Mouse (Mus musculus) heart, embryonic 14.5 days (tissue): ENCODE measurements around the gene Tbx3. TPM values are rescaled to one million over a fixed set of nuclear protein-coding genes. Genes with fewer than 3 reads are reported as not detected.
A peak's percentile ranks its signal among the peaks of the same experiment; 100 is the strongest.

Experiments used
- ATAC-seq: fragments of 200-750 bp; cut with Nextera tagmentation; 2 replicates; pipeline ENCODE4 v1.8.0; 2017; ENCODE audit warnings: low read depth, moderate TSS enrichment; ENCODE audit not compliant: insufficient number of reproducible peaks, insufficient read depth, low FRiP score
- H3K27ac ChIP-seq, 2 experiments: fragments of 200-500 bp in 1 of 2; fragments of 300-500 bp in 1 of 2; sonication (generic) in 1 of 2; replicated peaks in 1 of 2; 2 replicates each; pipeline ENCODE4 v1.5.1; 2012 to 2014; ENCODE audit warnings: low read depth in 2 of 2, low read length in 2 of 2, control low read depth in 1 of 2, mild to moderate bottlenecking in 1 of 2, mixed read lengths in 1 of 2; ENCODE audit not compliant: control insufficient read depth in 1 of 2, insufficient read depth in 1 of 2
- H3K27me3 ChIP-seq: fragments of 300-500 bp; sonication (generic); 2 replicates; pipeline ENCODE4 v1.6.1; 2014; ENCODE audit warnings: mild to moderate bottlenecking, low read length, control low read depth; ENCODE audit not compliant: control insufficient read depth, insufficient read depth
- H3K36me3 ChIP-seq: fragments of 300-500 bp; sonication (generic); 2 replicates; pipeline ENCODE4 v1.6.1; 2014; ENCODE audit warnings: mild to moderate bottlenecking, control low read depth, low read length, mixed read lengths; ENCODE audit not compliant: control insufficient read depth, insufficient read depth
- H3K4me1 ChIP-seq, 2 experiments: fragments of 200-500 bp in 1 of 2; fragments of 300-500 bp in 1 of 2; sonication (generic) in 1 of 2; 2 replicates each; pipeline ENCODE4 v1.6.1; 2012 to 2014; ENCODE audit warnings: low read length in 2 of 2, control low read depth in 1 of 2, mixed read lengths in 1 of 2; ENCODE audit not compliant: control insufficient read depth in 2 of 2, insufficient read depth in 2 of 2
- H3K4me2 ChIP-seq: fragments of 300-500 bp; sonication (generic); 2 replicates; pipeline ENCODE4 v1.6.1; 2014; ENCODE audit warnings: mild to moderate bottlenecking, low read length
- H3K4me3 ChIP-seq, 2 experiments: fragments of 200-500 bp in 1 of 2; fragments of 300-500 bp in 1 of 2; sonication (generic) in 1 of 2; 2 replicates each; pipeline ENCODE4 v1.5.1; 2012 to 2014; ENCODE audit warnings: low read length in 2 of 2, mild to moderate bottlenecking in 2 of 2, control low read depth in 1 of 2, low read depth in 1 of 2, moderate library complexity in 1 of 2; ENCODE audit not compliant: control insufficient read depth in 1 of 2, insufficient read depth in 1 of 2
- H3K9ac ChIP-seq: fragments of 300-500 bp; sonication (generic); 2 replicates; pipeline ENCODE4 v1.6.1; 2014; ENCODE audit warnings: mild to moderate bottlenecking, low read length
- H3K9me3 ChIP-seq: fragments of 300-500 bp; sonication (generic); 2 replicates; pipeline ENCODE4 v1.6.1; 2016; ENCODE audit warnings: low read length, control low read depth; ENCODE audit not compliant: control insufficient read depth
- WGBS: fragments of 180-500 bp; shearing (Covaris S2); extraction: QIAGEN DNeasy Blood & Tissue Kit; methylation state at CpG from one replicate; pipeline ENCODE4 v1.1.7; 2014; 5-methylcytosine and 5-hydroxymethylcytosine counted together
- polyA plus RNA-seq: library from polyadenylated mRNA; unstranded; fragments of >200 nt; fragmentation: Nextera tagmentation; extraction: Ambion mirVana; gene quantifications from 2 replicates; pipeline ENCODE4 v1.2.1, GENCODE M21; 2014

Gene Tbx3
- polyA plus RNA-seq, 1 experiment from 2014 or later: 7.9 TPM

DNA sequence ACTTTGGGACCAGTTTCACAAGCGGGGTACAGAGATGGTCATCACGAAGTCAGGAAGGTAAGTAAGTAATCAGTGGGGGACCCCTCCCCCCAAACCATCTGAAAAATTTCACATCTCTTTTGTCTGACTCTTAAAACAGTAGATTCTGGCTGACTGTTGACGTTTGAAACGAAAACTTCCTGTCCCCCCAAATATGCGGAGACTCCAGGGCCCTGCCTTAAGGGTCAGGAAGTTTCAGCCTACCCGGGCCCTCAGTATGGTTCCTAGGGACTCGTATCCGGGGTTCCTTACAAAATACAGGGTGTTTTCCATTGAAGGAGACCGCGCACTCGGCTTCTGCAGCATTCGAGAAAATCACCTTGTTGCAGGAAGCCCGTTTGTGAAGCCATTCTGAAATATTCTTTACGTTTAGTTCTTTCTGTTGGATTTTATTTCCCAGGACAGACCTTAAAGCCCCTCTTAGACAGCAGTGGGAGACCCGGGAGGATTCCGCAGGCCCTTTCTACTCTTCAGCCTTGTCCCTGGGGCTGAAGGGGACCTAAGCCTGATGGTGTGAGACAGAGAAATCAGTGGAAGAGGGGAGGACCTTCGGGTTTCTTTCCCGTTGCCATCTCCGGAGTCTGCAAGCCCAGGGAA is 2.0 kb downstream of the Tbx3 start:
- Histone ChIP-seq H3K27ac (peak overlapping the region; percentile 22 to 81; a peak in 3 of 4 replicates), H3K9me3 (no peaks in the 10 kb centered on the region), H3K4me1 (peaks cover 17 to 21% of the 10 kb centered on the region in 2 experiments), H3K4me2 (peak overlapping the region; percentile 91), H3K9ac (peak overlapping the region; percentile 68), H3K36me3 (peaks cover 1% of the 10 kb centered on the region; the same call in 1 of the 2 replicates), H3K27me3 (peaks cover 69% of the 10 kb centered on the region), H3K4me3 (peak overlapping the region; percentile 45 to 55)
- WGBS: 2% methylated on average over 19 of the region's 19 CpGs
- no peak for ATAC-seq

GRCm38 (mm10) chr5:119672984-119673600 is 2.6 kb downstream of the Tbx3 start:
- peaks cover 70% of the 10 kb centered on the region for H3K27me3 ChIP-seq
- no peaks in the 10 kb centered on the region for H3K9me3 ChIP-seq
- H3K27ac ChIP-seq: peak overlapping the region in 1 of 2 experiments; percentile 81; a peak in 1 of 4 replicates
- H3K36me3 ChIP-seq: peaks cover 3% of the 10 kb centered on the region; the same call in 1 of the 2 replicates
- peak overlapping the region; percentile 91 for H3K4me2 ChIP-seq
- 15% methylated on average over 17 of the region's 17 CpGs for WGBS
- ATAC-seq: no peak
- peak overlapping the region; percentile 45 to 55 for H3K4me3 ChIP-seq
- peaks cover 16 to 19% of the 10 kb centered on the region in 2 experiments for H3K4me1 ChIP-seq
- peak overlapping the region; percentile 68 for H3K9ac ChIP-seq

- ATAC-seq: no peak
- H3K4me1 ChIP-seq: peaks cover 11 to 12% of the 10 kb centered on the region in 2 experiments; a peak in 3 of 4 replicates
- peaks cover 3% of the 10 kb centered on the region; the same call in 1 of the 2 replicates for H3K36me3 ChIP-seq
- H3K9me3 ChIP-seq: no peaks in the 10 kb centered on the region
- WGBS: 32% methylated on average over 22 of the region's 22 CpGs
- H3K4me2 ChIP-seq: peak overlapping the region; percentile 91
- peak overlapping the region; percentile 68 for H3K9ac ChIP-seq
- peaks cover 70% of the 10 kb centered on the region for H3K27me3 ChIP-seq
- no peak overlapping the region for H3K27ac ChIP-seq
- peak overlapping the region; percentile 40 to 45 for H3K4me3 ChIP-seq
Measured at GRCm38 (mm10) chr5:119673716-119674605, 3.5 kb downstream of the Tbx3 start.

GRCm38 (mm10) chr5:119674606-119675330 is 4.3 kb downstream of the Tbx3 start:
- Histone ChIP-seq H3K9ac (peak overlapping the region; percentile 68; the same call in 1 of the 2 replicates), H3K4me3 (peak overlapping the region in 1 of 2 experiments; percentile 45; a peak in 2 of 4 replicates), H3K4me1 (peaks cover 3 to 4% of the 10 kb centered on the region in 2 experiments; a peak in 3 of 4 replicates), H3K36me3 (peaks cover 3% of the 10 kb centered on the region; the same call in 1 of the 2 replicates), H3K4me2 (peak overlapping the region; percentile 91), H3K27me3 (peaks cover 68% of the 10 kb centered on the region), H3K9me3 (no peaks in the 10 kb centered on the region), H3K27ac (no peak overlapping the region; a peak in 1 of 4 replicates)
- 48% methylated on average over 12 of the region's 12 CpGs for WGBS
- ATAC-seq: no peak

DNA sequence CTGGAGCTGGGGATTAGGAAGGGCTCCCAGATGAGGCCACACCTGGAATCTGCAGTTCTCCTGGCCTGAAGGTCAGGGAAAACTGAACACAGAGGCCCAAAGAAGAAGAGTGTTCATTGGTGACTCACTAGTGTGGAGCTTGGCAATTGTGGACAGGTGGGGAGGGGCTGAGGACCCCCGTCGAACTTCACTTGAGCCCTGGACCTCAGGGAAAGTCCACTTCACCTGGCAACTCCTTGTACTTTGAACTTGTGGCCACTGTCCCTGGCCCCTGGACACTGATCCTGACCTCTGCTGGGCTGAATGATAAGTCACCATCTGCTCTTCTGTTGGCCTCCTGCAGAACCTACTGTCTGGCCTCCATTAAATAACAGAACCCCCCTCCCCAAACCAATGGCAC is 5.8 kb downstream of the Tbx3 start:
- Histone ChIP-seq H3K4me2 (no peak overlapping the region), H3K4me1 (peaks cover 2 to 5% of the 10 kb centered on the region in 2 experiments; a peak in 2 of 4 replicates), H3K4me3 (no peak overlapping the region), H3K9ac (no peak overlapping the region), H3K27me3 (peaks cover 82% of the 10 kb centered on the region), H3K9me3 (no peaks in the 10 kb centered on the region), H3K27ac (no peak overlapping the region), H3K36me3 (peaks cover 3% of the 10 kb centered on the region; the same call in 1 of the 2 replicates)
- no peak for ATAC-seq
- WGBS: 50% methylated on average over 2 of the region's 2 CpGs

DNA sequence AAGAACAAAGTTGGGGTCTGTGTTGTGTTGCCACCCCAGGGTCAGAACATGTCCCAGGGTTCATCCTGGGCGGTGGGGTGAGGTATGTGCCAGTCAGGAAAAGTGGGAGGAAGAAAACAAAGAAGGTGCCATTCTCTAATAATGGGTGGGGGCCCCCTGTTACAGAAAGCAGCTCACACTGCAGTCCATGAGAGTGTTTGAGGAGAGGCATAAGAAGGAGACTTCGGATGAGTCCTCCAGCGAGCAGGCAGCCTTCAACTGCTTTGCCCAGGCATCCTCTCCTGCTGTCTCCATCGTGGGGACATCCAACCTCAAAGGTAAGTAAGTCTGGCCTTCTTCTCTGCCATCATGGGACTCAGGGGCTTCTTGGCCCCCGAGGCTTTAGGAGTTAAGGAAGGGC is 8.0 kb downstream of the Tbx3 start:
- Histone ChIP-seq H3K4me3 (no peak overlapping the region), H3K27ac (no peak overlapping the region)
- no peak for ATAC-seq

More for the DNA sequence above, 8.0 kb downstream of the Tbx3 start:
- no peak overlapping the region for H3K4me2 ChIP-seq
- no peaks in the 10 kb centered on the region for H3K9me3 ChIP-seq
- 76% methylated on average over 5 of the region's 5 CpGs for WGBS
- peaks cover 95% of the 10 kb centered on the region for H3K27me3 ChIP-seq
- peaks cover 3% of the 10 kb centered on the region; the same call in 1 of the 2 replicates for H3K36me3 ChIP-seq
- peaks cover 5 to 6% of the 10 kb centered on the region in 2 experiments; a peak in 2 of 4 replicates for H3K4me1 ChIP-seq
- no peak overlapping the region for H3K9ac ChIP-seq
